Mouse (Mus musculus) CD4-positive, CD25-positive, alpha-beta regulatory T cell, adult 2 months (primary cell): ENCODE data around the gene Plcl1.

Experiments
- DNase-seq: peaks from one replicate; pipeline ENCODE4 v3.0.0-alpha.2; 2012; ENCODE audit warnings: low read depth, low spot score

Plcl1 gene

DNA sequence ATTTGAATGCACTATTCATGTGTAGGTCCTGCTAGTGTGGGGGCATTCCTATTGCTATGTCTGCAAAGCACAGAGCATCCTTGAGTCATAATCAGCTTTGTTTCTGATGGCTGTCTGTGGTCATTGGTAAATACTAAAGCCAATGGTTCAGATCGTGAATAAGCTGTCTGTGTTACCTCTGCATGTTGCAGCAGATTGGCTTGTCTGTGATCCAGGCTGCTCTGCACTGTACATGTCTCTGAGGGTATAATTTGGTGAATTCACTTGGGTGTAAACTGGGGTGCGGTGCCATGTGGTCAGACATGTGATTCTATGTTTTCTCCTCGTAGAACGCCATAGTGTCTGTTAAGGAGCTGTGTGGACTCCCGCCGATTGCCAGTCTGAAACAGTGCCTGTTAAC, 295.9 kb downstream of the Plcl1 start:
- no peak for DNase-seq

- DNase-seq = no peak
Observed at GRCm38 (mm10) chr1:55702106-55702505, 296.4 kb downstream of the Plcl1 start.

DNA sequence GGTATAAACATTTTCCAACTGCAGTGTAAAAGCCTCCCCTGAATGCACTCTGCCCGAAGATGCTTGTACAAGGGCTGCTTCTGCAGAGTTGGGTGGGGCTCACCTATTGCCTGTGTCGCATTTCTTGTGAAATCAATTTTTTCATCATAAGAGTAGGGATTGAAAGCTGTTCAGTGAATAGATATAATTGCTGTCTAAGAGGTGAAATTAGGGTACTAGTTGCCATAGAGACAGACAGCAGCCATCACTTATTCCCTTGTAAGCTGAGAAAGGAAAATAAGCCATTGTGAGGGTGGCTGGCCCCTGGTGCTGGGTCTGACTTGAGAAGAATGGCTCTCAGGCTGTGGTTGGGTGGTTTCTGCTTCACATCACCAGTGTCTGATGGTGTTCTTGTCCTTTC, 299.0 kb downstream of the Plcl1 start:
- DNase-seq = no peak

GRCm38 (mm10) chr1:55705173-55705572, 299.5 kb downstream of the Plcl1 start:
- DNase-seq = no peak

DNA sequence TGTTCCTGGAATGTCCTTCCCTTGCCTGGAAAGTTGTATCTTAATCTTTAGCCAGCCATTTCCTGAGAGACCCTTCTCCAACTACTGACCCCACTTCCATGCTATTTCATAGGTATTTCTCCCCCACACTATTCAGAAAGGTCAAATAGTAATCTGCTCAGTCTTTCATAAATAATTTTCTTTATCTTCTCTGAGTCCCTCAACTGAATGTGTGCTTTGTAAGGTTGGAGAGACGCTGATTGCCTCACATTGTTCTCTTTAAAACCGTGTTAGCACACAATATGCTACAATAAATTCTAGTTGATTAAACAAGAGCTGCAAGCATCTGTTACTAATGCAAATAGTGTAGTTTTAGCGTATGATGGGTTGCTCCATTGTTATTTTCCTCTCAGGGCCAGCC, 300.0 kb downstream of the Plcl1 start:
- no peak for DNase-seq

GRCm38 (mm10) chr1:55706933-55707332, 301.2 kb downstream of the Plcl1 start:
- no peak for DNase-seq

DNA sequence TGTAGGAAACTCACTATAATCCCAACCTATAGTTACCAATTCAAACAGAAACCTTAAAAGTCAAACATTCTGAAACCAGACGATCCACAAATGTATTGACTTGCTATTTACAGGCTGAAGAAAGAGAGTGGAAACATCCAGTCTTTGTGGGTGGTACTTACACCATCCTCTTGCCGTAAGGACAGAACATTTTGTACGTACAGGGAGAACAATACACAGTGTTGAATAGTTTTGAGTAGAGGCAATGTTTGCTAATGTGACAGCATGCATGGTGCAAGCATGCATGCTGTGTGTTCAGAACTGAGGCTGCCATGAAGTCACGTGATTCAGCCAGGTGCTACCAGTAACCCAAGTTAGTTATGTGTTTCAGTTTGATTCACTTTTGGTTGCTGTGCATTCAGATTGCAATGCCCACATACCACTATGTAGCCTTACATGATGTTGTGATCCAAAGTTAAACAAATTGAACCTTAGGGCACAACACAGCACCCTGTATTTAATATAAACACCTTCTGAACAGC, 311.6 kb downstream of the Plcl1 start:
- DNase-seq = no peak

GRCm38 (mm10) chr1:55725428-55725827, 319.7 kb downstream of the Plcl1 start:
- no peak for DNase-seq

- no peak for DNase-seq
Observed at GRCm38 (mm10) chr1:55729332-55729731, 323.6 kb downstream of the Plcl1 start.

- no peak for DNase-seq
Observed at GRCm38 (mm10) chr1:55732951-55733350, 327.2 kb downstream of the Plcl1 start.

DNA sequence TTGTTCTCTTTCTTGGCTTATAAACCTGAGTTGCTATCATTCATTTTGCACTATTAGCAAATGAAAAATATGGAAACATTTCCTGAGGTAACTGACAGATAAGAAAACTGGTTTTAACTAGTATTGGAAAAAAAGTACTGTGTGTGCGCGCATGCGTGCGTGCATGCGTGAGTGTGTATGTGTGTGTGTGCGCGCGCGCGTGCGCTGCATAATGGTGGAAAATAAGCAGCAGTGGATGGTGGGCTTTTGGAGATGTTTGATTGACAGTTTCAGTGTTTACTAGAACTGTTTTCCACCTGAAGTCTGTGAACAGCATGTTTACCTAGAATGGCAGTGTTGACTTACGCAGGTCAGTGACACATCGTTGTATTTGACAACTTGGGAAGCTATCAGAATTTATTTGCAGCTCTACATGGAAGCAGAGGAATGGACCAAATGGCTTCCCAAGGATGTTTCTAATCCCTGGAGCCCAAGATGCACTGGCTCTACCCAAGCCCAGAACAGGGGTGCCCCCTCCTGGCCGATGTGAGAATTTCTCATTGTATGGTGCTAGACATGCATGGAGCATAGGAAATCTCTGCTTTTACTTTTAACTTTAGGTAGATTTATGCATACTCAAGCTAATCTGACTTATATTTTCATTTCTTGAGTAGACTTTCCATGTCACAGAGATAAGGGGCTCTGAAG, 330.5 kb downstream of the Plcl1 start:
- DNase-seq = peak; percentile 80

DNA sequence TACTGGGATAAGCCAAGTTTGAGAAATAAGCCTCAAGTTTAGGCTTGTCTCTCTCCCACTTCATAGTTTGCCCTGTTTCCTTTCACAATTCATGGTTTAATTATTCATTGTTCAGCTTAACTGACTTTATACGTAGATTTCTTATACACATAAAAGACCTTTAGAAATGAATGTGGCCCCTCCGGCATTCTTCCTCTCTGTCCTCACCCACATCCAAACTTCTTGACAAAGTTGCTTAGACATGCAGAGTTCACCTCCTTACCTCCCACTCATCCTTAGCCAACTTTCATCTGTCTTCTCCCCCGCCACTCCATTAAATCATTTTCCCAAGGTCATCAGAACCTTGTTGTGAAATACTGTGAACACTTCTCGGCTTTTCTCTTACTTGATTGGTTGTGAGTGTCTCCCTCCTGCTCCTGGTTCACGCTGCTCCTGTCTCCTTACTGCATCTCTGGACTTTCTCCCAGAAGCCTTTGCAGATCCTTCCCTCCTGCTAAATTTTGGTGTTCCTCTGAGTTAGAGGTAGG, 331.1 kb downstream of the Plcl1 start:
- DNase-seq = no peak

DNA sequence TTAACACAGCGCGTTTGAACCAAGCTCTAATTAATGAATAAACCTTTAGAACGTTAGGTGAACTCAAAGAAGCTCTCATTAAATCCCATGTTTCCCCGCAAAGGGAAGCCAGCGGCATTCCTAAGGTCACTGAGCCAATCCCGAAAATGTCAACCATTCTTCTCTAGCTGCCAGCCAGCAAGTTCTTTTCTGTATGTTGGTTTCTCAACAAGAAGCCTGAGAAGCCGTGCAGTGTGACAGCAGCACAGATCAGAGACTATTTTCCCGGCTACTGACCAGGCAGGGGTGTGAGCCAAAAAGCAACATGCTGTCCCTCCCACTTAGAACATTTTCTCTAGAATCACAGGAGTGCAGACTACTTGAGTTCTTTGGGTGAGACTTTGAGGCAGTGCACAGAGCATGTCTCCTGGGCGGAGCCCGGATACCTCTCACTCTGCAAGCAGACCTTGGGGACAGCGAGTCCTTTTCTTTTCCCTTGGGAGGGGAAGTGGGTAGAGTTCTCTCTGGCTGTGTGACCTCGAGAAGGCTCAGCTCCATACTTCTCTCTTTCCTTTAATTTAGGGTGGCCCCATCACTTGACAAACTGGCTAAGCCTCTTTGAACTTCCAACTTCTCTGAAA, 333.1 kb downstream of the Plcl1 start:
- DNase-seq = no peak

- DNase-seq = no peak
Observed at GRCm38 (mm10) chr1:55741885-55742284, 336.2 kb downstream of the Plcl1 start.

DNA sequence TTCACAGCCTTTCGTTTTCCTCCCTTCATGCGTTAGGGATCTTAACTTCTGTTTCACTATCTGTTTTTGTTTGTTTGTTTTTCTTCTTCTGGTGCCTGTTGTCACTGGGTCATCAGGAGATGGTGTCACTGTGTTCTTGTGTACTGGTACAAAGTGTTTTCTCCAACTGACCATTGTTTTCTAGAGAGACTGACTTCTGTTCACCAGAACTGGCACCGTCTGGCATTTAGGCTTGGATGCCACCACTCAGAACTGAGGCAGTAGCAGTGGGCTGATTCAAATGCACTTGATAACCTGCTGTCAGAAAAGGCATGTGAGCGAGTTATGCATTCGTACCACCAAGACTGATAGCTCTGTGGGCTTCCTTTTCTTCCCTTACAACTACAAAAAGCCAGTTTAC, 342.8 kb downstream of the Plcl1 start:
- DNase-seq = no peak

GRCm38 (mm10) chr1:55749770-55750169, 344.0 kb downstream of the Plcl1 start:
- DNase-seq = no peak

DNA sequence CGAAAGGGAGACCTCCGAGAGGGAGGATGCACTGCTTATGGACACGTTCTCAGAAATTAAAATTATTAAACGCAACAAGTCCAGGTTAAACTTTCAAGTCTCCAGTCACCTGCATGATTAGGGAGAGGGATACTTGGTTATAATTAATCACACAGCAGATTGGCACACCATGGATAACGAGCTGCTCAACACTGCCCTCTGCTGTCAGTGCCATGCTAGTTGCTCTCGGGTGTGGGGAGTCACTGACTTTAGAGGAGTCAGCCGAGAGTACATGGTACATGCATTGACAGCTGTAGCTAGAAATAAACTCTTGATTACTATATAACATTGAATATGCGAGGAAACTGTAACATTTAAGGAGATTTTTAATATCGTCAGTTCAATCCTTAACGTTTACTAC, 350.0 kb downstream of the Plcl1 start:
- DNase-seq = peak; percentile 80

GRCm38 (mm10) chr1:55762284-55762683, 356.6 kb downstream of the Plcl1 start:
- no peak for DNase-seq

GRCm38 (mm10) chr1:55763171-55763570, 357.4 kb downstream of the Plcl1 start:
- no peak for DNase-seq

GRCm38 (mm10) chr1:55766743-55767142, 361.0 kb downstream of the Plcl1 start:
- no peak for DNase-seq

DNA sequence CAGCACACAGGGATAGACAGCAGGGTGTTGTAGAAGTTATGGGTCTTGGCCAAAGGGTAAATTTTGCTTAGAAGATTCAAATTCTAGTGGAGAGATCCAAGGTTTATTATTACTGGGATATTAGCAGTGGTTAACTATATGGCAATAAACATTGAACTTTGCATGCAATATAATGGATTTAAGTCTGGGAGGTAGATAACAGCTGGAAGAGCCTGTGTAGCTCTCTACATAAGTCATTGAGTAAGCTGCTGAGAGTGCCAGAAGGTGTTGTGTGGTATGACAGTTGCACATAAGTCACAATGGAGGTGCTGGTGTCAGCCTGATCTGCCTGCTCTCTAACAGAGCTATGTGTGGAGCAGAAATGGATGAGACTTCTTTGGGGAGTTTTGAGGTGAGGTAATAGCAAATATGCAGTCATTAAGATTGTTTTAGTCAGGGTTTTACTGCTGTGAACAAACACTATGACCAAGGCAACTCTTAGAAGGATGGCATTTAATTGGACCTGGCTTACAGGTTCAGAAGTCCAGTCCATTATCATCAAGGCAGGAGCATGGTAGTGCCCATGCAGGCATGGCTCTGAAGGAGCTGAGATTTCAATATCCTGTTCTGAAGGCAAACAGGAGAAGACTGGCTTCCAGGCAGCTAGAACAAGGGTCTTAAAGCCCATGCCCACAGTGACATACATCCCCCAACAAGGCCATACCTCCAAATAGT, 364.5 kb downstream of the Plcl1 start:
- no peak for DNase-seq

DNA sequence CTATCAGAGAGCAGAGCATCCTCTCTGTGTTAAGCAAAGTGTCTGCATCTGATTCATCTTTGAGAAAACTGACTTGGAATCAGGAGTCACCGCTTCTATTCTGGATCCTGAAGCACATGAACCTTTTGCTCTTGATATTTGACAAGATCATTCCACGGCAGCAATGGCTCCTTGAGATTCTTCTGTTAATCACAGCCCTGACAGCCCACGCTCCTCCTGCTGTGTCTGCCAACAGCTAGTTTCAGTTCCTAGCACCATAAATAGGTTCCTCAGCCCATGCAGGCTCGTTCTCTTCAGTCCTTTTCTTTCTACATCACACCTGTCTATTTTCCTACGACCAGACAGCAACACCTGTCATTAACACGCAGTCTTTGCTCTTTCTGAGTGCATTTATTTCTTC, 387.1 kb downstream of the Plcl1 start:
- no peak for DNase-seq
